Mouse (Mus musculus) liver, embryonic 15.5 days (tissue): ENCODE results near the gene Itpr2. TPM values are rescaled to one million over a fixed set of nuclear protein-coding genes. Genes with fewer than 3 reads are reported as not detected.

Experiments
- ATAC-seq: fragments of 200-750 bp; cut with Nextera tagmentation; 2 replicates; pipeline ENCODE4 v1.8.0; 2017; ENCODE audit warnings: moderate number of reproducible peaks, mild to moderate bottlenecking, moderate library complexity; ENCODE audit not compliant: insufficient read depth
- H3K27ac ChIP-seq: fragments of 300-500 bp; sonication (generic); replicated peaks from 2 replicates; pipeline ENCODE4 v1.5.1; 2015; ENCODE audit warnings: mild to moderate bottlenecking, inconsistent platforms
- H3K27me3 ChIP-seq: fragments of 300-500 bp; sonication (generic); 2 replicates; pipeline ENCODE4 v1.6.1; 2015; ENCODE audit warnings: mild to moderate bottlenecking, inconsistent platforms
- H3K36me3 ChIP-seq: fragments of 300-500 bp; sonication (generic); replicated peaks from 2 replicates; pipeline ENCODE4 v1.6.1; 2015; ENCODE audit warnings: moderate library complexity, mild to moderate bottlenecking, inconsistent platforms
- H3K4me1 ChIP-seq: fragments of 300-500 bp; sonication (generic); replicated peaks from 2 replicates; pipeline ENCODE4 v1.6.1; 2015; ENCODE audit warnings: inconsistent platforms
- H3K4me2 ChIP-seq: fragments of 300-500 bp; sonication (generic); 2 replicates; pipeline ENCODE4 v1.6.1; 2015; ENCODE audit warnings: moderate library complexity, mild to moderate bottlenecking, inconsistent platforms
- H3K4me3 ChIP-seq: fragments of 300-500 bp; sonication (generic); replicated peaks from 2 replicates; pipeline ENCODE4 v1.5.1; 2015; ENCODE audit warnings: mild to moderate bottlenecking, inconsistent platforms
- H3K9ac ChIP-seq: fragments of 300-500 bp; sonication (generic); 2 replicates; pipeline ENCODE4 v1.6.1; 2015; ENCODE audit warnings: moderate library complexity, mild to moderate bottlenecking, inconsistent platforms
- H3K9me3 ChIP-seq: fragments of 300-500 bp; sonication (generic); replicated peaks from 2 replicates; pipeline ENCODE4 v1.6.1; 2016; ENCODE audit warnings: inconsistent platforms
- WGBS: fragments of 180-500 bp; shearing (Covaris S2); methylation state at CpG from one replicate; pipeline ENCODE4 v1.1.7; 2015; ENCODE audit warnings: mixed read lengths; ENCODE audit not compliant: insufficient replicate concordance; 5-methylcytosine and 5-hydroxymethylcytosine counted together
- polyA plus RNA-seq: library from polyadenylated mRNA; unstranded; fragments of >200 nt; fragmentation: Nextera tagmentation; extraction: Ambion mirVana; gene quantifications from 2 replicates; pipeline ENCODE4 v1.2.1, GENCODE M21; 2015

The Itpr2 gene
- polyA plus RNA-seq, 1 experiment from 2014 or later: 4.2 TPM

DNA sequence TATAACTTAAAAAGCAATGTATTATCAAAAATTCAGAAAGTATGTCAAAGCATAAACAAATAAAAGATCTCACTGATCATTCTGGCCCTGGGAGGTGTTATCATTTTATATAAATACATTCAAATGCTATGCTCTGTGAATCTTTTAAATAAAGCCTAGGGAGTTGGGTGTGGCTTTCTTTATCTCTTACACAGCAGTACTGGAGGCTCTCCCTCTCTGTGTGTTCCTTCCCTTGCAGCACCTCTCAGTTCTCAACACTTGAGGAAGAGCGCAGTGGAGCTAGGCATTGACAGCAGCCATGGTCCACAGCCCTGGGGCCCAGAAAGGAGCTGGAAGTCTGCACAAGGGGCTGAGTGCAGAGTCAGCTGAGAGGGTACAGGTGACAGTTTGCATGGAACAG lies 192.7 kb downstream of the Itpr2 start:
- H3K36me3 ChIP-seq: no peaks in the 10 kb centered on the region
- no peak overlapping the region for H3K9ac ChIP-seq
- H3K4me1 ChIP-seq: no peaks in the 10 kb centered on the region
- H3K9me3 ChIP-seq: no peaks in the 10 kb centered on the region
- H3K4me3 ChIP-seq: no peak overlapping the region
- H3K4me2 ChIP-seq: no peak overlapping the region
- 30% methylated on average over 1 of the region's 1 CpGs for whole genome bisulfite sequencing
- no peak overlapping the region for H3K27ac ChIP-seq
- H3K27me3 ChIP-seq: no peaks in the 10 kb centered on the region
- no peak for ATAC-seq

DNA sequence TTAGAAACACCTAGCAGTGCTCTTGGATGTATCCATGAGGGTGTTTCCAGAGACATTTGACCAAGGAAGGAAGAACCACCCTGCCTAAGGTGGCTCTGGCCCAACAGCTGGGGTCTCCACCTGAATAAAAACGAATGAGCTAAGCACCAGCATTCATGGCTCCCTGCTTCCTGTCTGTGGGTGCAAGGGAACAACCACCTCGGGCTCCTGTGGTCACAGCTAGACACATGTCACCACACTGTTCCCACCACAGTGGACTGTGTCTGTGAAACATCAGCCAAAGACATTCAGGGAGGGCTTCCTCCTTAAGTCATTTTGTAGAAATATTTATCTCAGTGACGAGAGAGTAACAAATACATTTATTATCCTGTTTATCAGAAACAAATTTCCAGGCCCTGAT lies 196.0 kb downstream of the Itpr2 start:
- 34% methylated on average over 3 of the region's 3 CpGs for WGBS
- Histone ChIP-seq H3K4me1 (no peaks in the 10 kb centered on the region), H3K9ac (no peak overlapping the region), H3K9me3 (no peaks in the 10 kb centered on the region), H3K4me3 (no peak overlapping the region), H3K27me3 (no peaks in the 10 kb centered on the region), H3K36me3 (no peaks in the 10 kb centered on the region), H3K4me2 (no peak overlapping the region), H3K27ac (no peak overlapping the region)
- ATAC-seq: no peak

DNA sequence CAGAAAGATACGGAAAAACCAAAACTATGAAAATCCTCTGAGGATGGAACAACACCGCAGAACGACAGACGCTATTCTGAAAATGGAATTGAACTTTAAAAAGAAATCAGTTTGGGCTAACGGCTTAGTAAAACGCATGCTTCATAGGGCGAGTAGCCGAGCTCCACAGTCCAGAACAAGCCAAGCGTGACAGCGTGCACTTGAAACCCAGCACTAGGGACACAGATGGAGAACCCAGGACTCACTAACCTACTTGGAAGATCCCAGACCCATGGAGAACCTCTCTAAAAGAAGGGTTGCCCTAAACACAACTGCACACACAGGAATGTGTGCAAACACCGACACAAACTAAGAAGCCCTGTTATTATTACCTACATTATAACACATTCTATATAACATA lies 197.9 kb downstream of the Itpr2 start:
- no peak overlapping the region for H3K9ac ChIP-seq
- H3K4me1 ChIP-seq: no peaks in the 10 kb centered on the region
- ATAC-seq: no peak
- no peaks in the 10 kb centered on the region for H3K36me3 ChIP-seq
- no peak overlapping the region for H3K4me3 ChIP-seq
- no peaks in the 10 kb centered on the region for H3K9me3 ChIP-seq
- no peak overlapping the region for H3K27ac ChIP-seq
- H3K27me3 ChIP-seq: no peaks in the 10 kb centered on the region
- H3K4me2 ChIP-seq: no peak overlapping the region
- WGBS: 80% methylated on average over 11 of the region's 11 CpGs

DNA sequence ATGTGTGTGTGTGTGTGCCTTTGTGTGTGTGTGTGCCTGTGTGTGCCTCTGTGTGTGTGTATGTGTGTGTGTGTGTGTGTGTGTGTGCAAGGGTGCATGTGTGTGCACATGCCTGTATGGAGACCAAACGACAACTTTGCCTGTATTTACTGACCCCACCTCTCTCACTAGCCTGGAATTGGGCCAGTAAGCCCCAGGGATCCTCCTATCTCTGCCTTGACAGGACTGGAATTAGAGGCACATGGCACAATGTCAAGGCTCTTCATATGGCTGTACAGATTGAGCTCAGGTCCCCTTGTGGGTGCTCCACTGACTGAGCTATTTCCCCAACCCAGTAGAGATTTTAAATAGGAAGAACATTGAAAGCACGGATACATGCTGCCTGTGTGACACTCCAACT lies 198.7 kb downstream of the Itpr2 start:
- Histone ChIP-seq H3K4me3 (no peak overlapping the region), H3K36me3 (no peaks in the 10 kb centered on the region), H3K27ac (no peak overlapping the region), H3K9ac (no peak overlapping the region), H3K4me2 (no peak overlapping the region), H3K9me3 (no peaks in the 10 kb centered on the region), H3K4me1 (no peaks in the 10 kb centered on the region), H3K27me3 (no peaks in the 10 kb centered on the region)
- 58% methylated on average over 2 of the region's 2 CpGs for WGBS
- ATAC-seq: no peak

DNA sequence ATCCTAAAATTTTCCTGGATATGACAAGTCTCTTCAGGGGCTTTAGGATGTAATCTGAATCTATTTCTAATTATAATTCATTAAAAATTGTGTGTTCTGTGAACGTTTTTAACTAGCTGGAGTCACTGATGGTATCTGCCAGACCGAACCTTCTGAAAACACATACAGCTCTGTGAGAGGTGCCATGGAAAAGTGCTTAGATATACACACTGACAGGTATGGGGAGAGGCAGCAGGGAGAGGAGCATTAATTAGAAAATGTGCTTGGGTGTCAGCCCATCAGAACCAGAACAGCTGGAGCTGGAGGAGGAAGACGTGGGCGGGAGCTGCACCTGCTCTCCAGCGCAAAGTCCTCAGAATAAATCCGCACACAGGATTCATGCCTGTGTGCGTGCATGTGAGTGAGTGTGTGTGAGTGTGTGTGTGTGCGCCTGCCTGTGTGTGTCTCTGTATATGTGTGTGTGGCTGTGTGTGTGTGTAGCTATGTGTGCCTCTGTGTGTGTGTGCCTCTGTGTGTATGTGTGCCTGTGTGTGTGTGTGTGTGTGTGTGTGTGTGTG lies 199.4 kb downstream of the Itpr2 start:
- Histone ChIP-seq H3K4me1 (no peaks in the 10 kb centered on the region), H3K36me3 (no peaks in the 10 kb centered on the region), H3K4me2 (no peak overlapping the region), H3K9ac (no peak overlapping the region), H3K4me3 (no peak overlapping the region), H3K9me3 (no peaks in the 10 kb centered on the region), H3K27me3 (no peaks in the 10 kb centered on the region), H3K27ac (no peak overlapping the region)
- ATAC-seq: no peak
- 74% methylated on average over 8 of the region's 8 CpGs for WGBS

DNA sequence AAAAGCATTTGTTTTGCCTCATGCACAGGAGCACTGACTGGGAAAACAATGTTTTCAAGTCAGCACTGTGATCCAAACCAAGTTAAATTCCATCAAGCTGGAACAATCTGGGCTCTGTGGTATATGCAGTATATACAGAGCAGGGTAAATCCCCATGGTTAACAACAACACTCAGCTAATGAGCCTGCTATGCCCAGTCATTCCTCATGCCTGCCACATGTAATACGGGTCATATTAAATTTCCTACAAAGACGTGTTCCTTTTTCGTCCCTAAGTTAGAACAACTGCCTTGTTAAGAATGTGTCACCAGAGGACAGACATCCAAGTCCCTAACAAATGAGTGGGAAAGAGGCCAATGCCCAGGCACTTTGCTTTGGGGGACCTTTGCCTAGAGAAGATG lies 199.9 kb downstream of the Itpr2 start:
- no peaks in the 10 kb centered on the region for H3K36me3 ChIP-seq

DNA sequence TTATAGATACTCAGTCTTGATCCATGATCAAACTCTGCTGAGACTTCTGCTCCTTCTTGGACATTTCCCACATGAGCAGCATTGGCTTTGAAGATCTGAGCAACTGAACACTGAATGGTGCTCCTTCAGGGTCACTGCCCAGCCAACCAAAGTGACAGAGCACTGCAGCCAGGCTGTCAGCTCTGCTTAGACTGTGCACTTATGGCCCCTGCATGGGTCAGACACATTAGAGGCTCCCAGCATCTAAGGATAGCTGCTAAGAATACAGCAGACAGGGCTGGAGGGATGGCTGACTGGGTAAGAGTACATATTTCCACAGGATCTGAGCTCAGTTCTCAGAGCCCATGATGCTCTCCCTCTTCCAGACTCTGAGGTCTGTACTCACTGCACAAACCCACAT lies 201.1 kb downstream of the Itpr2 start:
- no peaks in the 10 kb centered on the region for H3K27me3 ChIP-seq
- no peaks in the 10 kb centered on the region for H3K4me1 ChIP-seq
- H3K27ac ChIP-seq: no peak overlapping the region
- no peaks in the 10 kb centered on the region for H3K9me3 ChIP-seq
- no peak overlapping the region for H3K4me2 ChIP-seq
- no peak overlapping the region for H3K4me3 ChIP-seq
- no peaks in the 10 kb centered on the region for H3K36me3 ChIP-seq
- no peak for ATAC-seq
- no peak overlapping the region for H3K9ac ChIP-seq

More for the DNA sequence above, 199.9 kb downstream of the Itpr2 start:
- H3K9ac ChIP-seq: no peak overlapping the region
- H3K9me3 ChIP-seq: no peaks in the 10 kb centered on the region
- H3K27me3 ChIP-seq: no peaks in the 10 kb centered on the region
- ATAC-seq: no peak
- no peak overlapping the region for H3K4me3 ChIP-seq
- H3K27ac ChIP-seq: no peak overlapping the region
- H3K4me1 ChIP-seq: no peaks in the 10 kb centered on the region
- 71% methylated on average over 3 of the region's 3 CpGs for WGBS
- H3K4me2 ChIP-seq: no peak overlapping the region

DNA sequence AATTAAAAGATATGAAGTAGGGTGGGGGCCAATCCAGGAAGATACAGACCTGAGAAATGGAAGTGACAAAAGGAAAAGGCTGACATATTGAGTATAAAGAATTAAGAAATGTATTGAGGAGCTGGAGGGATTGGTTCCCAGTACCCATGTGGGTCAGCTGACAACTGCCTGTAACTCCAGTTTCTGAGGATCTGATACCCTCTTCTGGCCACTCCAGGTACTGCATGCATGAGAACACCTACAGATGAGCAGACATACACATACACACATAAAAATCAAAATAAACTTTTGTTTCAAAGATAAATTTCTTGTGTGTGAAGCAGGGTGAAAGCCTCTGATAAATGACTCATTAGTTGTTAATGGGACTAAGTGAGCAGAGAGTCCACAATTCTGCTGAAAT lies 203.3 kb downstream of the Itpr2 start:
- H3K4me3 ChIP-seq: no peak overlapping the region
- no peak overlapping the region for H3K27ac ChIP-seq
- H3K4me2 ChIP-seq: no peak overlapping the region
- H3K27me3 ChIP-seq: no peaks in the 10 kb centered on the region
- no peaks in the 10 kb centered on the region for H3K9me3 ChIP-seq
- ATAC-seq: no peak
- no peaks in the 10 kb centered on the region for H3K4me1 ChIP-seq
- no peaks in the 10 kb centered on the region for H3K36me3 ChIP-seq
- H3K9ac ChIP-seq: no peak overlapping the region

DNA sequence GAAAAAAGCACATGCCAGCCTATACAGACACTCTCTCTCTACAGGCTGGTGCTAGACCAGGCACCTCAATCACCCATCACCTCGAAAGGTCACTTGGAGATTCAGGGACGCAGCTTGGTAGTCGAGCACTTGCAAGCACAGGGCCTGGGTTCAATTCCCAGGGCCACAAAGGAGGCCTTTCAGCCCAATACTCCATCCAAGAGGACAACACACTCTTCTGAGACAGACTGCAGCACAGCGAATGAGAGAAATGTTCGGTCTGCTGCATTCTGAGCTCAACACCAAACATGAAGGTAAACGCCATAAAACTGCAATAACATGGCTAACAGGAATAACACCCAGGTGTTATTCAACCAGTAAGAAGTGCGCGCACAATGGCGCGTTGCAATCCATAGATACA lies 211.0 kb downstream of the Itpr2 start:
- Histone ChIP-seq H3K27ac (no peak overlapping the region), H3K27me3 (no peaks in the 10 kb centered on the region), H3K36me3 (no peaks in the 10 kb centered on the region), H3K4me1 (no peaks in the 10 kb centered on the region), H3K4me2 (no peak overlapping the region), H3K9me3 (no peaks in the 10 kb centered on the region), H3K4me3 (no peak overlapping the region), H3K9ac (no peak overlapping the region)
- WGBS: 74% methylated on average over 10 of the region's 10 CpGs
- no peak for ATAC-seq

DNA sequence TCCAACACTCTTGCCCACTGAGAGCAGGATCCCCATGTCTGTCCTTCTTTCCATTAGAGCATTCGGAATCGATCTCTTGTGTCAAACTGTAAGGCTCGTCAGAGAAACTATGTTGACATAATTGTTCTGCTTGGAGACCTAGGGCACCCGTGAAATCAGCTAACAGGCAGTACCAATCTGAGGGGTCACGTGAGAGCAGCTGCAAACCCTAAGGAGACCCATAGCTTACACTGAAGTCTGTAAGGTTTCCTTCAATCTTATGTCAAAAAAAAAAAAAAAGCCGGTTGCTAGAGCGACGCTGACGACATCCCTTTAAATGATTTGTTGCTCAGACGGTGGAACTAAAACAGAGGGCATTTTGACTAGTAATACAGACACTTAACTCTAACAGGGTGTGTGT lies 212.2 kb downstream of the Itpr2 start:
- Histone ChIP-seq H3K36me3 (no peaks in the 10 kb centered on the region), H3K4me3 (no peak overlapping the region), H3K4me2 (no peak overlapping the region), H3K27ac (no peak overlapping the region), H3K9me3 (no peaks in the 10 kb centered on the region), H3K4me1 (no peaks in the 10 kb centered on the region), H3K9ac (no peak overlapping the region), H3K27me3 (no peaks in the 10 kb centered on the region)
- ATAC-seq: no peak
- WGBS: 69% methylated on average over 10 of the region's 10 CpGs

DNA sequence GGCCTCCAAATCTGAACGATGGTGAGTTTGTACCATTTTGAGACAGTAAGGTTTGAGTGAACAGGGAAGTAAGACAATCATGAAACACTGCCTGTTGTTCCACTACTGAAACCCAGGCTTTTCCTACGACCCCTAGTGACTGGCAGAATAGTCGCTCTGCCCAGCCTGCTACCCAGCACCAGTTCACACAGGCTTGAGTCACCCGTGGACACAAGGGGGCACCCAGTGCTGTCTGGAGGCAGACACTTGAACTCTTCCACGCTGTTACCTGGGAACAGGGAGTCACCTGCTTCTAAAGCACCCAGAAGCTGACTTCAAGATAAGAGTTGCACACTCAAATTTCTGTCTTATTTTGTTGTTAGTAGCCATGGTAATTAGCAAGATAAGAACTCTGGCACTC lies 213.8 kb downstream of the Itpr2 start:
- Histone ChIP-seq H3K36me3 (no peaks in the 10 kb centered on the region), H3K9me3 (no peaks in the 10 kb centered on the region), H3K4me2 (no peak overlapping the region), H3K27ac (no peak overlapping the region), H3K27me3 (no peaks in the 10 kb centered on the region), H3K4me1 (no peaks in the 10 kb centered on the region), H3K4me3 (no peak overlapping the region), H3K9ac (no peak overlapping the region)
- no peak for ATAC-seq
- WGBS: 59% methylated on average over 5 of the region's 5 CpGs

DNA sequence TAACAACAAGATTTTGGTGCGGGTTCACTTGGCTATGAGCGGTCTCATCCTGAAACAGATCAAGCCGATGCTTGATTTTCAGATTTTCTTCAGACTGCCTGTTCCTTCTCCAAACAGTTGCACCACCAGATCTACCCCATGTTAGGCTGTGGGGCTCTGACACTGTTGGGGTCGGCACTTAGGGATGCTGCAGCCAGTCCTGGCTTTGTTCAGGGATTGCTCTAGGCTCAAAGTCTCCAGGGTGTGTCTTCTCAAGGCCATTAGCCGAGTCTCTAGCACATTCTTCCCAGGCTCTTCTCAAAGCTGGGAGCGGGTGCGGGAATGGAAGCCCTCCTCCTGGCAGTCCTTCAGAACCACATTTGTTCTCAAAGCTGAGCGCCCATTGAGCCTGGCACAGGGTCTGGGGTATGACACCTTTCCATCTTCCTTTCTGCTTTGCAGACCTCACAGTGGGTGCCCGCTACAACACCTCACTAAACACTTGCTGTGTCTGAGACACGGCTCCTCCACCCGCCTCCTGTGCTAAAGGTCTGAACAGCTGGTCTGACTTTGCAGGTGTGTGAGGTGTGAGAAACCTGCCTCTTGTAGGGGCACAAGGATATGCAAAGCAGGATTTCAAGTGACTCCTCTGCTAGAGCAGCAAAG lies 217.0 kb downstream of the Itpr2 start:
- no peaks in the 10 kb centered on the region for H3K4me1 ChIP-seq

More for the DNA sequence above, 217.0 kb downstream of the Itpr2 start:
- Histone ChIP-seq H3K9me3 (no peaks in the 10 kb centered on the region), H3K36me3 (no peaks in the 10 kb centered on the region), H3K4me2 (no peak overlapping the region), H3K9ac (no peak overlapping the region), H3K4me3 (no peak overlapping the region), H3K27me3 (no peaks in the 10 kb centered on the region), H3K27ac (no peak overlapping the region)
- ATAC-seq: no peak
- 75% methylated on average over 11 of the region's 11 CpGs for WGBS
